Mouse (Mus musculus): ENCODE data around the gene Arf3. TPM values are rescaled to one million over a fixed set of nuclear protein-coding genes. Genes with fewer than 3 reads are reported as not detected.

Arf3 gene
- polyA plus RNA-seq, 1 experiment from 2014 or later, result 39.7 TPM

GRCm38 (mm10) chr15:98781166-98781565 is 18.2 kb upstream of the Arf3 start:
- Histone ChIP-seq H3K9ac (ENCODE audit: low read depth, low read length) (no peak overlapping the region), H3K4me1 (ENCODE audit: control insufficient read depth, insufficient read depth, low read length) (peaks cover 19% of the 10 kb centered on the region; the same call in 1 of the 2 replicates), H3K4me2 (replicated peaks; ENCODE audit: low read depth, low read length) (no peak overlapping the region), H3K9me3 (ENCODE audit: control insufficient read depth, low read length) (no peaks in the 10 kb centered on the region), H3K4me3 (ENCODE audit: low read length) (no peak overlapping the region), H3K27ac (ENCODE audit: low read depth, low read length) (no peak overlapping the region), H3K27me3 (ENCODE audit: control insufficient read depth, insufficient read depth, low read length) (peaks cover 59% of the 10 kb centered on the region), H3K36me3 (ENCODE audit: control insufficient read depth, insufficient read depth, low read length) (no peaks in the 10 kb centered on the region)
- ATAC-seq (ENCODE audit: low FRiP score, low TSS enrichment), result no peak
- 22% methylated on average over 6 of the region's 6 CpGs for WGBS

GRCm38 (mm10) chr15:98780573-98780972 is 17.6 kb upstream of the Arf3 start:
- WGBS, result 4% methylated on average over 13 of the region's 13 CpGs
- Histone ChIP-seq H3K9me3 (ENCODE audit: control insufficient read depth, low read length) (no peaks in the 10 kb centered on the region), H3K36me3 (ENCODE audit: control insufficient read depth, insufficient read depth, low read length) (no peaks in the 10 kb centered on the region), H3K4me3 (ENCODE audit: low read length) (no peak overlapping the region), H3K9ac (ENCODE audit: low read depth, low read length) (no peak overlapping the region), H3K27ac (ENCODE audit: low read depth, low read length) (no peak overlapping the region), H3K4me1 (ENCODE audit: control insufficient read depth, insufficient read depth, low read length) (peaks cover 22% of the 10 kb centered on the region), H3K27me3 (ENCODE audit: control insufficient read depth, insufficient read depth, low read length) (peaks cover 65% of the 10 kb centered on the region), H3K4me2 (replicated peaks; ENCODE audit: low read depth, low read length) (no peak overlapping the region)
- ATAC-seq (ENCODE audit: low FRiP score, low TSS enrichment), result no peak

GRCm38 (mm10) chr15:98780075-98780474 is 17.1 kb upstream of the Arf3 start:
- 4% methylated on average over 8 of the region's 8 CpGs for WGBS
- no peak overlapping the region for H3K9ac ChIP-seq (ENCODE audit: low read depth, low read length)
- no peaks in the 10 kb centered on the region for H3K36me3 ChIP-seq (ENCODE audit: control insufficient read depth, insufficient read depth, low read length)
- H3K4me2 ChIP-seq (replicated peaks; ENCODE audit: low read depth, low read length), result no peak overlapping the region
- no peak overlapping the region for H3K4me3 ChIP-seq (ENCODE audit: low read length)
- H3K27ac ChIP-seq (ENCODE audit: low read depth, low read length), result no peak overlapping the region
- peaks cover 70% of the 10 kb centered on the region for H3K27me3 ChIP-seq (ENCODE audit: control insufficient read depth, insufficient read depth, low read length)
- H3K9me3 ChIP-seq (ENCODE audit: control insufficient read depth, low read length), result no peaks in the 10 kb centered on the region
- no peak for ATAC-seq (ENCODE audit: low FRiP score, low TSS enrichment)
- H3K4me1 ChIP-seq (ENCODE audit: control insufficient read depth, insufficient read depth, low read length), result peaks cover 24% of the 10 kb centered on the region

GRCm38 (mm10) chr15:98778806-98779205 is 15.8 kb upstream of the Arf3 start:
- WGBS, result 5% methylated on average over 10 of the region's 11 CpGs
- H3K27me3 ChIP-seq (ENCODE audit: control insufficient read depth, insufficient read depth, low read length), result peaks cover 83% of the 10 kb centered on the region
- H3K4me1 ChIP-seq (ENCODE audit: control insufficient read depth, insufficient read depth, low read length), result peaks cover 24% of the 10 kb centered on the region
- no peaks in the 10 kb centered on the region for H3K36me3 ChIP-seq (ENCODE audit: control insufficient read depth, insufficient read depth, low read length)
- no peak overlapping the region for H3K9ac ChIP-seq (ENCODE audit: low read depth, low read length)
- no peak overlapping the region for H3K27ac ChIP-seq (ENCODE audit: low read depth, low read length)
- H3K4me3 ChIP-seq (ENCODE audit: low read length), result no peak overlapping the region
- H3K9me3 ChIP-seq (ENCODE audit: control insufficient read depth, low read length), result no peaks in the 10 kb centered on the region
- no peak for ATAC-seq (ENCODE audit: low FRiP score, low TSS enrichment)
- H3K4me2 ChIP-seq (replicated peaks; ENCODE audit: low read depth, low read length), result no peak overlapping the region

GRCm38 (mm10) chr15:98778191-98778770 is 15.3 kb upstream of the Arf3 start:
- peaks cover 24% of the 10 kb centered on the region for H3K4me1 ChIP-seq (ENCODE audit: control insufficient read depth, insufficient read depth, low read length)
- no peak for ATAC-seq (ENCODE audit: low FRiP score, low TSS enrichment)
- under 1% methylated on average over 25 of the region's 25 CpGs for WGBS
- H3K36me3 ChIP-seq (ENCODE audit: control insufficient read depth, insufficient read depth, low read length), result no peaks in the 10 kb centered on the region
- no peak overlapping the region for H3K27ac ChIP-seq (ENCODE audit: low read depth, low read length)
- H3K27me3 ChIP-seq (ENCODE audit: control insufficient read depth, insufficient read depth, low read length), result peaks cover 88% of the 10 kb centered on the region
- H3K4me3 ChIP-seq (ENCODE audit: low read length), result peak overlapping the region; percentile 22
- no peaks in the 10 kb centered on the region for H3K9me3 ChIP-seq (ENCODE audit: control insufficient read depth, low read length)
- no peak overlapping the region for H3K9ac ChIP-seq (ENCODE audit: low read depth, low read length)
- H3K4me2 ChIP-seq (replicated peaks; ENCODE audit: low read depth, low read length), result peak overlapping the region; percentile 25; the same call in 1 of the 2 replicates

- under 1% methylated on average over 32 of the region's 33 CpGs for WGBS
- H3K27me3 ChIP-seq (ENCODE audit: control insufficient read depth, insufficient read depth, low read length), result peaks cover 92% of the 10 kb centered on the region
- H3K4me2 ChIP-seq (replicated peaks; ENCODE audit: low read depth, low read length), result peak within 1 kb of the TSS; percentile 25
- H3K4me3 ChIP-seq (ENCODE audit: low read length), result peak within 1 kb of the TSS; percentile 24
- no peak within 1 kb of the TSS for H3K27ac ChIP-seq (ENCODE audit: low read depth, low read length)
- no peak for ATAC-seq (ENCODE audit: low FRiP score, low TSS enrichment)
- no peak within 1 kb of the TSS for H3K9ac ChIP-seq (ENCODE audit: low read depth, low read length)
- no peaks in the 10 kb centered on the region for H3K9me3 ChIP-seq (ENCODE audit: control insufficient read depth, low read length)
- no peaks in the 10 kb centered on the region for H3K36me3 ChIP-seq (ENCODE audit: control insufficient read depth, insufficient read depth, low read length)
- peaks cover 25% of the 10 kb centered on the region for H3K4me1 ChIP-seq (ENCODE audit: control insufficient read depth, insufficient read depth, low read length)
Measured at GRCm38 (mm10) chr15:98777762-98778161, 14.7 kb upstream of the Arf3 start, which contains the start of gene Wnt10b. TSS of gene Wnt10b (minus strand) at chr15:98778150.

- 2% methylated on average over 19 of the region's 19 CpGs for WGBS
- no peaks in the 10 kb centered on the region for H3K36me3 ChIP-seq (ENCODE audit: control insufficient read depth, insufficient read depth, low read length)
- H3K9me3 ChIP-seq (ENCODE audit: control insufficient read depth, low read length), result no peaks in the 10 kb centered on the region
- H3K27me3 ChIP-seq (ENCODE audit: control insufficient read depth, insufficient read depth, low read length), result peaks cover 98% of the 10 kb centered on the region
- no peak overlapping the region for H3K9ac ChIP-seq (ENCODE audit: low read depth, low read length)
- H3K4me2 ChIP-seq (replicated peaks; ENCODE audit: low read depth, low read length), result peak overlapping the region; percentile 21; the same call in 1 of the 2 replicates
- peaks cover 31% of the 10 kb centered on the region for H3K4me1 ChIP-seq (ENCODE audit: control insufficient read depth, insufficient read depth, low read length)
- no peak overlapping the region for H3K27ac ChIP-seq (ENCODE audit: low read depth, low read length)
- peak overlapping the region; percentile 24 for H3K4me3 ChIP-seq (ENCODE audit: low read length)
- no peak for ATAC-seq (ENCODE audit: low FRiP score, low TSS enrichment)
Measured at GRCm38 (mm10) chr15:98777005-98777616, 14.1 kb upstream of the Arf3 start.

GRCm38 (mm10) chr15:98776280-98777004 is 13.4 kb upstream of the Arf3 start:
- 1% methylated on average over 60 of the region's 62 CpGs for WGBS
- Histone ChIP-seq H3K36me3 (ENCODE audit: control insufficient read depth, insufficient read depth, low read length) (no peaks in the 10 kb centered on the region), H3K4me2 (replicated peaks; ENCODE audit: low read depth, low read length) (peak overlapping the region; percentile 21), H3K9me3 (ENCODE audit: control insufficient read depth, low read length) (no peaks in the 10 kb centered on the region), H3K4me1 (ENCODE audit: control insufficient read depth, insufficient read depth, low read length) (peaks cover 33% of the 10 kb centered on the region), H3K27me3 (ENCODE audit: control insufficient read depth, insufficient read depth, low read length) (peaks cover 98% of the 10 kb centered on the region), H3K4me3 (ENCODE audit: low read length) (peak overlapping the region; percentile 24), H3K9ac (ENCODE audit: low read depth, low read length) (peak overlapping the region; percentile 40), H3K27ac (ENCODE audit: low read depth, low read length) (no peak overlapping the region)
- ATAC-seq (ENCODE audit: low FRiP score, low TSS enrichment), result peak; percentile 44

- Histone ChIP-seq H3K27ac (ENCODE audit: low read depth, low read length) (no peak overlapping the region), H3K4me3 (ENCODE audit: low read length) (no peak overlapping the region), H3K9me3 (ENCODE audit: control insufficient read depth, low read length) (no peaks in the 10 kb centered on the region), H3K36me3 (ENCODE audit: control insufficient read depth, insufficient read depth, low read length) (no peaks in the 10 kb centered on the region), H3K4me1 (ENCODE audit: control insufficient read depth, insufficient read depth, low read length) (peaks cover 32% of the 10 kb centered on the region), H3K4me2 (replicated peaks; ENCODE audit: low read depth, low read length) (no peak overlapping the region), H3K27me3 (ENCODE audit: control insufficient read depth, insufficient read depth, low read length) (peaks cover 96% of the 10 kb centered on the region), H3K9ac (ENCODE audit: low read depth, low read length) (no peak overlapping the region)
- ATAC-seq (ENCODE audit: low FRiP score, low TSS enrichment), result no peak
- 2% methylated on average over 5 of the region's 5 CpGs for WGBS
Measured at GRCm38 (mm10) chr15:98775533-98775932, 12.5 kb upstream of the Arf3 start.

Measured in kidney, embryonic 14.5 days (tissue).